Mouse (Mus musculus): ENCODE results near the gene Whrn.

GRCm38 (mm10) chr4:63459141-63459789 lies 36.5 kb downstream of the Whrn start:
- TF ChIP-seq CTCF (IDR thresholded peaks at IDR 0.05; ENCODE audit: low read depth) (no peak), EP300 (IDR thresholded peaks at IDR 0.05; ENCODE audit: low read depth) (no peak)
